Mouse (Mus musculus): ENCODE measurements at regions not wholly inside any gene's neighbourhood (a gene's known extent, or its start where the extent isn't known, plus 50 kb on each side); places are given as distances from the start of the nearest gene placed in this dataset.

GRCm38 (mm10) chr3:50761766-50762165, 318.4 kb upstream of the Slc7a11 start:
- Histone ChIP-seq H3K27me3 (no peaks in the 10 kb centered on the region), H3K36me3 (no peaks in the 10 kb centered on the region), H3K27ac (no peak overlapping the region), H3K9ac (no peak overlapping the region), H3K4me2 (replicated peaks) (no peak overlapping the region), H3K9me3 (no peaks in the 10 kb centered on the region), H3K4me3 (no peak overlapping the region), H3K4me1 (no peaks in the 10 kb centered on the region)
- WGBS: 0% methylated on average over 1 of the region's 1 CpGs
- no peak for ATAC-seq (ENCODE audit: insufficient number of reproducible peaks, insufficient read depth, low FRiP score, low TSS enrichment)

DNA sequence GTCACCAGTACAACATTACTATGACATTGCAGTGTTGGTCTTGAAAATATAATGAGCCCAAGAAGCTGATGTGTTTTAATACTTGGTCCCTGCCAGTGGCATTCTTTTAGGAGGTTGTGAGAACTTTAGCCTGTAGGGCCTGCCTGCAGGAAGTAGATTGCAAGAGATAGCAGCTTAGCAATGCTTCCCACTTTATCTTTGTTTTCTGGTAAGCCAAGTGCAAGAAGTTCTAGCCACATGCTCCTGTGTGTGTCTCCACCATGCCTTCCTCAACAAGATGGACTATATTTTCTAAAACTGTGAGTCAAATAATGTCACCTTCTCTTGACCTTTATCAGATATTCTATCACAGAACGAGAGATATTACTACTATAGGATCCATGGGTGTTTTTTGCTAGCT, 314.7 kb upstream of the Slc7a11 start:
- no peak overlapping the region for H3K9ac ChIP-seq
- H3K4me2 ChIP-seq (replicated peaks): no peak overlapping the region
- no peaks in the 10 kb centered on the region for H3K36me3 ChIP-seq
- 80% methylated on average over 1 of the region's 1 CpGs for WGBS
- H3K27ac ChIP-seq: no peak overlapping the region
- no peaks in the 10 kb centered on the region for H3K27me3 ChIP-seq
- H3K4me1 ChIP-seq: no peaks in the 10 kb centered on the region
- H3K9me3 ChIP-seq: no peaks in the 10 kb centered on the region
- ATAC-seq (ENCODE audit: insufficient number of reproducible peaks, insufficient read depth, low FRiP score, low TSS enrichment): no peak
- H3K4me3 ChIP-seq: no peak overlapping the region

DNA sequence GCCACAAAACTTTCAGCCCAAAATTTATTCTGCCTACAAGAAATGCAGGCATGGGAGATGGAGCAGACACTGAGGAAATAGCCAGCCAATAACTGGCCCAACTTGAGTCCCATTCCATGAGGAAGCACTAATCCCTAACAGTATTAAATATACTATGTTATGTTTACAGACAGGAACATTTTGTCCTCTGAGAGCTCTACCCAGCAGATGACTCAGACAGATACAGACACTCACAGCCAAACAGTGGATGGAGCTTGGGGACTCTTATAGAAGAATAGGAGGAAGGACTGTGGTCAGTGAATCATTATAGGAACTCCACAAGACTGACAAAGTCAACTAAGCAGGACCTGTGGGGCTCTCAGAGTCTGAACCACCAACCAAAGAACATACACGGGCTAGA, 293.8 kb upstream of the Slc7a11 start:
- 86% methylated on average over 1 of the region's 1 CpGs for WGBS
- H3K4me2 ChIP-seq (replicated peaks): no peak overlapping the region
- H3K4me1 ChIP-seq: no peaks in the 10 kb centered on the region
- H3K27me3 ChIP-seq: no peaks in the 10 kb centered on the region
- no peaks in the 10 kb centered on the region for H3K9me3 ChIP-seq
- no peak for ATAC-seq (ENCODE audit: insufficient number of reproducible peaks, insufficient read depth, low FRiP score, low TSS enrichment)
- no peaks in the 10 kb centered on the region for H3K36me3 ChIP-seq
- no peak overlapping the region for H3K27ac ChIP-seq
- no peak overlapping the region for H3K9ac ChIP-seq
- no peak overlapping the region for H3K4me3 ChIP-seq

- Histone ChIP-seq H3K9me3 (no peaks in the 10 kb centered on the region), H3K9ac (no peak overlapping the region), H3K4me2 (replicated peaks) (no peak overlapping the region), H3K27me3 (no peaks in the 10 kb centered on the region), H3K4me3 (no peak overlapping the region), H3K4me1 (no peaks in the 10 kb centered on the region), H3K27ac (no peak overlapping the region), H3K36me3 (no peaks in the 10 kb centered on the region)
- no peak for ATAC-seq (ENCODE audit: insufficient number of reproducible peaks, insufficient read depth, low FRiP score, low TSS enrichment)
- WGBS: 84% methylated on average over 5 of the region's 5 CpGs
Measured at GRCm38 (mm10) chr3:50719035-50719434, 275.6 kb upstream of the Slc7a11 start.

GRCm38 (mm10) chr3:50713463-50713862, 270.0 kb upstream of the Slc7a11 start:
- Histone ChIP-seq H3K9me3 (no peaks in the 10 kb centered on the region), H3K4me2 (replicated peaks) (no peak overlapping the region), H3K36me3 (no peaks in the 10 kb centered on the region), H3K4me1 (no peaks in the 10 kb centered on the region), H3K9ac (no peak overlapping the region), H3K27ac (no peak overlapping the region), H3K27me3 (no peaks in the 10 kb centered on the region), H3K4me3 (no peak overlapping the region)
- no peak for ATAC-seq (ENCODE audit: insufficient number of reproducible peaks, insufficient read depth, low FRiP score, low TSS enrichment)
- 83% methylated on average over 6 of the region's 6 CpGs for WGBS

DNA sequence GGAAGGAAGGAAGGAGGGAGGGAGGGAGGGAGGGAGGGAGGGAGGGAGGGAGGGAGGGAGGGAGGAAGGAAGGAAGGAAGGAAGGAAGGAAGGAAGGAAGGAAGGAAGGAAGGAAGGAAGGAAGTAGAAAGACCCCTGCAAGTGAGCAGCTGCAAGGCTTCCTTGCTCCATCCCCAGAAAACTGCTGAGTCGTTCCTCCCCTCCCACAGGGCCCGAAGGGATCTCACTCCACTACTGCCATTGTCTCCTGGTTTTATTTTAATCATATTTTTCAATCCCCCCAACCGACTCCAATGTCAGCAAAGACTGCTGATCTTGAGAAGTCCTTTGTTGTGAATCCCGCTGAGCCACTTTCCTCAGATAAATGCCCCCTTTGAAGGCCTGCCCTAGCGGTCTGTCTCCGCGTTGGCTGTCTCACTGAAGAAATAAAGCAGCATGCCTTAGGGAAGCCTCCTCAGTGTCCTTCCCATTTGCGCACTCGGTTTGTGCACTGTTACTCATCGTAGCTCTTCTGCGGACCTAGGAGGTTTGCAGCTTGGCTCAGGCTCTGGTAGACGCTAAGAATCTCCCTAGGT, 266.1 kb upstream of the Slc7a11 start:
- WGBS: 20% methylated on average over 12 of the region's 12 CpGs
- no peak for ATAC-seq (ENCODE audit: insufficient number of reproducible peaks, insufficient read depth, low FRiP score, low TSS enrichment)
- H3K27ac ChIP-seq: no peak overlapping the region

GRCm38 (mm10) chr3:50706707-50707106, 263.3 kb upstream of the Slc7a11 start:
- Histone ChIP-seq H3K27ac (no peak overlapping the region), H3K4me3 (no peak overlapping the region), H3K27me3 (no peaks in the 10 kb centered on the region), H3K9ac (no peak overlapping the region), H3K4me2 (replicated peaks) (no peak overlapping the region), H3K9me3 (no peaks in the 10 kb centered on the region), H3K4me1 (no peaks in the 10 kb centered on the region), H3K36me3 (no peaks in the 10 kb centered on the region)
- WGBS: 60% methylated on average over 2 of the region's 2 CpGs
- no peak for ATAC-seq (ENCODE audit: insufficient number of reproducible peaks, insufficient read depth, low FRiP score, low TSS enrichment)

More for the DNA sequence above, 266.1 kb upstream of the Slc7a11 start:
- Histone ChIP-seq H3K4me3 (no peak overlapping the region), H3K27me3 (no peaks in the 10 kb centered on the region), H3K9me3 (no peaks in the 10 kb centered on the region), H3K4me2 (replicated peaks) (no peak overlapping the region), H3K36me3 (no peaks in the 10 kb centered on the region), H3K9ac (no peak overlapping the region), H3K4me1 (no peaks in the 10 kb centered on the region)

DNA sequence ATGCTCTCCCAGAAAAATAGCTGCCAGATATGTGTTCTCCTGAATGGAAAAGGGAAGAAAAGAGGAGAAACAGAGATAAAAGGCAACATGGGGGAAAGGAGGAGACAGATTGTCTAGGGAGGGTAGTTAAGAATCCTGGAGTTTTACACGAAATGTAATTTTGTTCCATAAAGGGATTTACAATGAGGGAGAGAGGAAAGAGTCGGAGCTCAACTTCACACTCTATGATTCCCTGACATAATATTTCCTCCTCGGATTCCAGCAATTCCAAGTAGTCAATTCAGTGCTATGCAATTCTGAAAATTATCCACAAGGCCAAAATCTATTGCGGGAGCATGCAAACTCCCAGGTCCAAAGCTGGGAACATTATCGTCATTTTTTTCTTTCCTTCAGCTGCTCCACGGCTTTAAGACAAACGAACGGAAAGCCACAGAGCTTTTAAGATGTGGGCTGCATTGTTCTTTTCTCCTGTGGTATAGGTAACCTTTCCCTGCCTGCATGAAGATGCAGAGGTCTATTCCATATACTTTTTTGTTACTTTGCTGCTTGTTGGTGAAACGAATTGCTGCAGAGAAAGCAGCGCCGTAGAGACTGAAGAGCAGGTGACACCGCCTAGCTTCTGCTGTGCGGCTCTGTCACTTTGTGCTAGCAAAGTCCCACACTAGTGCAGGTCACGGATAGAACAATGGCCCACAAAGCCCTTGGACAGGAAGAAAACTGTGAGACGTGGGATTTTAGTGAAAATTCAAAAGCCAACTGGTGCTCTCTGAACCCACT, 251.7 kb upstream of the Slc7a11 start:
- ATAC-seq (ENCODE audit: insufficient number of reproducible peaks, insufficient read depth, low FRiP score, low TSS enrichment): no peak
- Histone ChIP-seq H3K27ac (0 out of 2 replicates have a peak overlapping the region, but pooled peaks have one; percentile 11), H3K4me2 (replicated peaks) (no peak overlapping the region)

GRCm38 (mm10) chr3:50694497-50694896, 251.1 kb upstream of the Slc7a11 start:
- Histone ChIP-seq H3K4me3 (no peak overlapping the region), H3K27ac (0 out of 2 replicates have a peak overlapping the region, but pooled peaks have one; percentile 11), H3K4me1 (no peaks in the 10 kb centered on the region), H3K36me3 (no peaks in the 10 kb centered on the region), H3K9ac (no peak overlapping the region), H3K4me2 (replicated peaks) (no peak overlapping the region), H3K27me3 (no peaks in the 10 kb centered on the region), H3K9me3 (no peaks in the 10 kb centered on the region)
- ATAC-seq (ENCODE audit: insufficient number of reproducible peaks, insufficient read depth, low FRiP score, low TSS enrichment): no peak
- 45% methylated on average over 8 of the region's 8 CpGs for WGBS

More for the DNA sequence above, 251.7 kb upstream of the Slc7a11 start:
- Histone ChIP-seq H3K4me1 (no peaks in the 10 kb centered on the region), H3K4me3 (no peak overlapping the region), H3K36me3 (no peaks in the 10 kb centered on the region), H3K9ac (no peak overlapping the region), H3K27me3 (no peaks in the 10 kb centered on the region), H3K9me3 (no peaks in the 10 kb centered on the region)
- WGBS: 77% methylated on average over 15 of the region's 15 CpGs

- Histone ChIP-seq H3K4me1 (no peaks in the 10 kb centered on the region), H3K4me3 (no peak overlapping the region), H3K27ac (no peak overlapping the region), H3K27me3 (no peaks in the 10 kb centered on the region), H3K4me2 (replicated peaks) (no peak overlapping the region), H3K36me3 (no peaks in the 10 kb centered on the region), H3K9me3 (no peaks in the 10 kb centered on the region), H3K9ac (no peak overlapping the region)
- WGBS: 93% methylated on average over 1 of the region's 1 CpGs
- no peak for ATAC-seq (ENCODE audit: insufficient number of reproducible peaks, insufficient read depth, low FRiP score, low TSS enrichment)
Measured at GRCm38 (mm10) chr3:50692306-50692705, 248.9 kb upstream of the Slc7a11 start.

GRCm38 (mm10) chr3:50690750-50691149, 247.3 kb upstream of the Slc7a11 start:
- 80% methylated on average over 5 of the region's 5 CpGs for WGBS
- H3K4me2 ChIP-seq (replicated peaks): no peak overlapping the region
- no peaks in the 10 kb centered on the region for H3K4me1 ChIP-seq
- H3K9ac ChIP-seq: no peak overlapping the region
- no peak for ATAC-seq (ENCODE audit: insufficient number of reproducible peaks, insufficient read depth, low FRiP score, low TSS enrichment)
- no peak overlapping the region for H3K4me3 ChIP-seq
- no peaks in the 10 kb centered on the region for H3K36me3 ChIP-seq
- H3K9me3 ChIP-seq: no peaks in the 10 kb centered on the region
- no peaks in the 10 kb centered on the region for H3K27me3 ChIP-seq
- H3K27ac ChIP-seq: no peak overlapping the region

DNA sequence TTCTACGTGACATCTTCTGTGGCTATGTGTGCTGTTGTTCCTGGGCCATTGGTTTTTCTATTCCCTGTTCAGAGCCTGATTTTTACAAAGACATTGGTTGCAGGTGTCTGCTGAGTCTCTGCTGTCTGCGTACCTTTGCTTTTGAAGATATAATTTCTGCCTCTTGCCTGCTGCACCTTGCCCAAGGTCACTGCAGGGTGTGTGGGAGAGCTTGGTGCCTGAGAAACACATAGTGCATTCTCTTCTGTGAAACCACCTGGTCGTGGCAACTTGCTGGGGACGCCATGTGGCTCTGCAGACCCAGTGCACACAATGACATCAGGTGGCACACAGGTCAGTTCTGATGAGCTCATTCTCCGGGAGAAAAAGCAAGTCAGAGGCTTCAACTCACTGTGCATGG, 246.0 kb upstream of the Slc7a11 start:
- Histone ChIP-seq H3K4me1 (no peaks in the 10 kb centered on the region), H3K27ac (no peak overlapping the region), H3K4me3 (no peak overlapping the region), H3K36me3 (no peaks in the 10 kb centered on the region), H3K27me3 (no peaks in the 10 kb centered on the region), H3K9ac (no peak overlapping the region), H3K4me2 (replicated peaks) (no peak overlapping the region), H3K9me3 (no peaks in the 10 kb centered on the region)
- 76% methylated on average over 5 of the region's 5 CpGs for WGBS
- ATAC-seq (ENCODE audit: insufficient number of reproducible peaks, insufficient read depth, low FRiP score, low TSS enrichment): no peak
